Mouse (Mus musculus): ENCODE measurements around the gene Ap4m1.

Ap4m1 gene

GRCm38 (mm10) chr5:138194755-138195345 lies 23.0 kb downstream of the Ap4m1 start:
- no peak for DNase-seq (ENCODE audit: low read depth, low spot score)

DNA sequence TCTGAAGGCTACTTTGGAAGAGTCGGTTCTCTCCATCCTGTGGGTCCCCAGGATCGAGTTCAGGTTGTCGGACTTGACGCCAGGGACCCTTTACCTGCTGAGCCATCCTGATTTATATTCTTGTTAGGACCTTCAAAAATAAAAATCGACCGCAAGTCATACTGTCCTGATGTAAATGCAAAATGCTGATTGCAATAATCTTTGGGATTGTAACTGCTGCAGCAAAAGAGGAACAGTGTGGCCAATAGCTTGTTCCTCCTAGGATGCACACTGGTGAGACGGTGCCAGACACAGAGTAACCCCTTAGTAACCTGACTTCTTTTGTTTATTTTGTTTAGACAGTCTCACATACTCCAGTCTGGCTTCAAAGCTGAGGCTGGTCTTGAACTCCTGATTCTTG lies 23.7 kb downstream of the Ap4m1 start:
- no peak for DNase-seq (ENCODE audit: low read depth, low spot score)

DNA sequence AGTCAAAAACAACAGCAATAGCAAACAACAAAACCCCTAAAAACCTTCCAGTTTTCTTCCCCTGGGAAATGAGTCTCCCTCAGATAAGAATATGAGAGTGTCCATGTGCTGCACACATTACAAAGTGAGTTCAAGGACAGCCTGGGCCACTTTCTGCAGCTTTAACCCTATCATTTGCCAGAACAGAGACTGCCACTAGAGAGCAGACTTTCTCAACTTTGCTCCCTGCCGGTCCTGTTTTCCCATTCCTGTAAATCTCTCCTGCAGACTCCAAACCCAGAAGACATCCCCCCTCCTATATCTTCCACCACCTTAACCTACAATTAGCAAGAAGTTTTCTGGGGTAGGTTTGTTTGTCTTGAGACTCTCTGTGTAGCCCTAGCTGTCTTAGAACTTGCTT lies 27.8 kb downstream of the Ap4m1 start:
- DNase-seq (ENCODE audit: low read depth, low spot score), result peak; percentile 46

GRCm38 (mm10) chr5:138202086-138202485 lies 30.3 kb downstream of the Ap4m1 start:
- no peak for DNase-seq (ENCODE audit: low read depth, low spot score)

GRCm38 (mm10) chr5:138207253-138207652 lies 35.5 kb downstream of the Ap4m1 start:
- no peak for DNase-seq (ENCODE audit: low read depth, low spot score)

- DNase-seq (ENCODE audit: low read depth, low spot score), result no peak
Measured at GRCm38 (mm10) chr5:138207873-138208272, 36.1 kb downstream of the Ap4m1 start.

DNA sequence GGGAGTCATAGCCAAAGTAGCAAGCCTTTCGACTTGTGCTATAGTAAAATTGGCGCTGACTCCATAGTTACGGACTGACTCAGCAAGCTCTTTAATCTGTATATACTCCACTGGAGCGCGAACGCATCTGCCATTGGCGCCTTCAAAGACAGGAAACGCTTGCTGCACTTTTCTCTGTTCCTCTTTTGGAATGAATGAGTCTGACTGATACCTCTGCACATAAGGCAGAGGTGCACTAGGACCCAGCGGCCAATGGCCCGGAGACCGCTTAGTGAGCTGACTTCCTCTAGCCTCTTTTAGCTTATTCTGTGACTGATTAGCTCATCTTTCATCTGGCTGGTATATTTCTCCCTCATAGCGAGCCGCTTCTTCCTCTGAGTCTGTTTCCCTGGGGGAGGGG lies 44.8 kb downstream of the Ap4m1 start:
- DNase-seq (ENCODE audit: low read depth, low spot score), result peak; percentile 34

- no peak for DNase-seq (ENCODE audit: low read depth, low spot score)
Measured at GRCm38 (mm10) chr5:138219864-138220263, 48.1 kb downstream of the Ap4m1 start.

DNA sequence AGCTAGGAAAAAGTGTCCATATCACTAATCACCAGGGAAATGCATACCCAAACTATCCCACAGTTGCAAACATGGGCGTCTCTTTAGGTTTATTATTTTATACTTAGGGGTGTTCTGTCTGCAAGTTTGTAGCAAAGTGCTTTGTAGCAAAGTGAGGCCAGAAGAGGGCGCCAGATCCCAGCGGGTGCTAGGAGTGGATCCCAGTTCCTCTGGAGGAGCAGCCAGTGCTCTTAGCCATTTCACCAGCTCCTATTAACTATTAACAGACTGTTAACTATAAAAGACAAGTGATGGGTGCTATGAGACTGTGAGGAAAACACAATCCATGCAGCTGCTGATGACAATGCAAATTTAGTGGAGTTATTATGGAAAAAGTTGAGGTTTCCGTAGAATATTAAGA lies 50.3 kb downstream of the Ap4m1 start:
- DNase-seq (ENCODE audit: low read depth, low spot score), result peak; percentile 80

GRCm38 (mm10) chr5:138223287-138223686 lies 51.5 kb downstream of the Ap4m1 start:
- DNase-seq (ENCODE audit: low read depth, low spot score), result no peak

GRCm38 (mm10) chr5:138225700-138226099 lies 53.9 kb downstream of the Ap4m1 start, which contains the start of gene Nxpe5:
Nxpe5 (plus strand) TSS chr5:138225898.
- DNase-seq (ENCODE audit: low read depth, low spot score), result no peak

GRCm38 (mm10) chr5:138226491-138226890 lies 54.7 kb downstream of the Ap4m1 start:
- no peak for DNase-seq (ENCODE audit: low read depth, low spot score)

- DNase-seq (ENCODE audit: low read depth, low spot score), result no peak
Measured at GRCm38 (mm10) chr5:138227367-138227766, 55.6 kb downstream of the Ap4m1 start.

- DNase-seq (ENCODE audit: low read depth, low spot score), result peak; percentile 83
Measured at GRCm38 (mm10) chr5:138228026-138228425, 56.2 kb downstream of the Ap4m1 start.

GRCm38 (mm10) chr5:138229511-138229910 lies 57.7 kb downstream of the Ap4m1 start:
- no peak for DNase-seq (ENCODE audit: low read depth, low spot score)

Data from ZHBTc4 (cell line).